ENCODE assay signal across 39 mouse cellular contexts in the genomic region with DNA sequence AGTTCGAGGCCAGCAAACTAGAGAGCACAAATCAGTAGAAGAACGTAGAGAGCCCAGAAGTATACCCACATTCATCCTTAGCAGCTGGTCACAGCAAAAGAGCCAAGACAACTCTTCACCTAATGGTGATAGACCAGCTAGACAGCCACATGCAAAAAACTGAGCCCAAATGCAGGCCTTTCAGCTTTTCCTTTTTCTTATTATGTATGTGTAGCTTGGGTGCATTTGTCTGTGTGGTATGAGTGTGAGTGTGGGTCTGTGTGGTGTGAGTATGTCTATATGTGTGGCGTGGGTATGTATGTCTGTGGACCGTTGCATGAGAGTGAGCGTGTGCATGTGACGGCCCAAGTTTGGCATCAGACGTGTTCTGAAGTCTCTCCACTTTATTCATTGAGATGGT. TPM values are rescaled to one million over a fixed set of nuclear protein-coding genes. Genes with fewer than 3 reads are reported as not detected.
"Had no signal": no experiment of that assay in that cellular context is flagged by ENCODE, and none has a peak within 500 bp of the region (broad histone marks: within the 10 kb centered on the region; RNA-seq: fewer than 3 reads in every experiment).

No protein-coding gene starts in this region.

- H3K4me1 ChIP-seq: limb, embryonic 10.5 days; limb, embryonic 12.5 days; limb, embryonic 13.5 days; limb, embryonic 15.5 days; liver, embryonic 12.5 days; liver, embryonic 13.5 days; liver, embryonic 15.5 days; lung, embryonic 15.5 days; megakaryocyte, embryonic 14.5 days; midbrain, embryonic 10.5 days; midbrain, embryonic 12.5 days; midbrain, embryonic 13.5 days; neural tube, embryonic 12.5 days had no signal

- H3K9ac ChIP-seq: limb, embryonic 12.5 days; limb, embryonic 13.5 days; limb, embryonic 15.5 days; liver, embryonic 12.5 days; liver, embryonic 13.5 days; liver, embryonic 14.5 days; liver, embryonic 15.5 days; liver, postnatal 0 days; lung, embryonic 14.5 days; lung, embryonic 15.5 days; midbrain, embryonic 12.5 days; midbrain, embryonic 13.5 days; neural tube, embryonic 12.5 days had no signal

- H3K27ac ChIP-seq: limb, embryonic 10.5 days; limb, embryonic 12.5 days; limb, embryonic 13.5 days; limb, embryonic 15.5 days; liver, embryonic 12.5 days; liver, embryonic 13.5 days; liver, embryonic 14.5 days; liver, embryonic 15.5 days; lung, embryonic 15.5 days; macrophage; midbrain, embryonic 10.5 days; midbrain, embryonic 12.5 days; midbrain, embryonic 13.5 days; neural tube, embryonic 12.5 days had no signal

- H3K27me3 ChIP-seq: limb, embryonic 12.5 days; limb, embryonic 13.5 days; limb, embryonic 15.5 days; liver, embryonic 12.5 days; liver, embryonic 13.5 days; liver, embryonic 15.5 days; lung, embryonic 15.5 days; megakaryocyte, embryonic 14.5 days; midbrain, embryonic 12.5 days; midbrain, embryonic 13.5 days; neural tube, embryonic 12.5 days had no signal

- ATAC-seq: liver, embryonic 12.5 days; liver, postnatal 0 days; lung, postnatal 0 days; midbrain, embryonic 13.5 days; midbrain, embryonic 16.5 days had no signal

- H3K4me2 ChIP-seq: limb, embryonic 12.5 days; limb, embryonic 13.5 days; limb, embryonic 15.5 days; liver, embryonic 11.5 days; liver, embryonic 12.5 days; liver, embryonic 13.5 days; liver, embryonic 15.5 days; lung, embryonic 14.5 days; lung, embryonic 15.5 days; midbrain, embryonic 12.5 days; midbrain, embryonic 13.5 days; neural tube, embryonic 12.5 days had no signal

- H3K9me3 ChIP-seq: limb, embryonic 10.5 days; limb, embryonic 12.5 days; limb, embryonic 13.5 days; limb, embryonic 15.5 days; liver, embryonic 12.5 days; liver, embryonic 13.5 days; liver, embryonic 15.5 days; lung, embryonic 15.5 days; megakaryocyte, embryonic 14.5 days; midbrain, embryonic 10.5 days; midbrain, embryonic 12.5 days; midbrain, embryonic 13.5 days; neural tube, embryonic 12.5 days had no signal

- H3K4me3 ChIP-seq: limb, embryonic 10.5 days; limb, embryonic 12.5 days; limb, embryonic 13.5 days; limb, embryonic 15.5 days; liver, embryonic 12.5 days; liver, embryonic 13.5 days; liver, embryonic 15.5 days; lung, embryonic 15.5 days; megakaryocyte, embryonic 14.5 days; midbrain, embryonic 10.5 days; midbrain, embryonic 12.5 days; midbrain, embryonic 13.5 days; myocyte; neural tube, embryonic 12.5 days had no signal

- DNase-seq: left cerebral cortex, postnatal 4 days; liver; liver, embryonic 13.5 days; liver, postnatal 0 days; lung, adult 18-20 months; lung, adult 2 months; lung, embryonic 14.5 days; lung, postnatal 10 days; lung, postnatal 14 days; lung, postnatal 36 days; lung, postnatal 4 days; midbrain, embryonic 14.5 days had no signal

RNA-seq across cellular contexts. Expression of a gene that starts 24.3 kb away (rescaled TPM):
- total RNA-seq: left cerebral cortex, adult 8-10 months; left cerebral cortex, postnatal 10 days; left cerebral cortex, postnatal 14 days; left cerebral cortex, postnatal 25 days; left cerebral cortex, postnatal 36 days; left cerebral cortex, postnatal 4 days; midbrain, postnatal 0 days had no signal
- polyA plus RNA-seq: limb, embryonic 10.5 days; limb, embryonic 11.5 days; limb, embryonic 12.5 days; limb, embryonic 13.5 days; limb, embryonic 14.5 days; midbrain, embryonic 10.5 days; midbrain, embryonic 12.5 days; midbrain, embryonic 14.5 days; midbrain, embryonic 16.5 days; midbrain, postnatal 0 days; myocyte; neural tube, embryonic 11.5 days; neural tube, embryonic 12.5 days had no signal
